Mouse (Mus musculus) layer of hippocampus, adult 18-20 months (tissue): ENCODE measurements at regions not wholly inside any gene's neighbourhood (a gene's known extent, or its start where the extent isn't known, plus 50 kb on each side); places are given as distances from the start of the nearest gene placed in this dataset.

Source experiments
- DNase-seq, 2 experiments: peaks; one replicate each; pipeline ENCODE4 v3.0.0; 2022; ENCODE audit warnings: low spot score in 2 of 2

DNA sequence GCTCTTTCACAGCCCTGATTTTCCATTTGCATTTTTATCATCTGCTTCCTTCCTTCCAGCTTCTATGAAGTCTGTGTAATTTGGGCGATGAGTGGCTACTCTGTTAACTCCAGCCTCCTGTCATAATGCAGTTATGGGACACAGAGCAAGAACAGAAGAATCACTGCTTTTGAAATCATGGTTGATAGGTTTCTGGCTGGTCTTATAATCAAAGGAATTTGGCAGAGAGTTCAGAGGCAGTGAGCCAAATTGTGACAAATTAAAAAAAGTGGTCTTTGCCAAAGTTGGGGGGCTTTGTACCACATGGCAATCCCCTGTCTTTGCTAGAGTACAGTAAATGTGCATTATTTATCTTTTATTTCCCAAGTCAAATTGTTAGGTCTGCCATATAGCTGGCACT is 1292.6 kb downstream of the Rapgef2 start:
- no peak for DNase-seq

DNA sequence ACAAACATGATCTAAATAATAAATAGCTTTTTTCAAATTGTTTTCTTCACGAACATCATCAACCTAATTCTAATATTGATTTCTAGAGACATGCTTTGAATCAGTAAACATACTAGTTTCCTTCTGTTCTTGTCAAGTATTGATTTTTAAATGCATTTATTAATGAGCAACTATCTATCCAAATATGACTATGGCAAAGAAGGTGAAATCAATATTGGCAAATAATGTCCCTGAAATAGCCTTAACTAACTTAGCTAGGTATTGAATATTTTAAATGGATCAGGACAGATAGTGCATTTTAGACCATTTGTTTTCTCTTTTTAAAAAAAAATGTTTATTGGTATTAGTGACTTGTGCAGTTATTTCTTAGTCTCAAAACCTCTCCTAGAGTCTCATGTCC is 1341.5 kb downstream of the Rapgef2 start:
- DNase-seq: no peak

DNA sequence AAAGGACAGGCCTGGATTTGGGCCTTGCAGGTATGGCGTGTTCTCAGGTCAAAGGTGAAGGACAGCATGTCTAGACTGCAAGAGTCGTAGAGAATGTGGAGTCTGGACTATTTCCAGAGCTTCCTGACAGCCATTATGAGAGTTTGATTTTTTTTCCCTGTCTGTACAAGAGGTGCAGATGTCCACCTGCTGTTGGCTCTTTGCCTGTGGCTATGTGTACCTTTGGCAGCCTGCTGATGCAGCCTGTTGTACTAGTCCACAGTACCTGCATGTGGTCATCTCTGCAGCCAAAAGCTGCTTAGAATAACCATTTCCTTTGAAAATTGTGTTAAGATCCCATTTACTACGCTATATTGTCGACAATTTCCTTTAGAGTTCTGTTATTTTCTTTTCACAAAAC is 1389.1 kb downstream of the Rapgef2 start:
- no peak for DNase-seq

DNA sequence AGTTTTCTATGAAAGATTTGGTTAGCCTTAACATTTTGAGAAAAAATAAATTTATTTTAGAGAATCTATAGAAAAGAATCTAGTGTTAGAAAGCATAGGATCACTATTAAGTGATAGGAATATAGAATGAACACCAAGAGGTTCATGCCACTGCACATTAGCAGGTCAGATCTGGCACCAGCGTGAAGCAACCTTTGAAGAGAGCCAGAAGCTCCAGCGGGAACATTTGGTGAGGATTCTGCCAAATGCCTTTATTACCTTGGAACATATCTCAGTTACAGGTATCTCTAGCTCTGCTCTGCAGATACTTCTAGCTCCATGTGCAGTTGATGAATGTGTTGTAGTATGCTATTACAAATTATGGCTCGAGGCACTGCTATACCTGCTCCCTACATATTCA is 1398.7 kb downstream of the Rapgef2 start:
- no peak for DNase-seq

DNA sequence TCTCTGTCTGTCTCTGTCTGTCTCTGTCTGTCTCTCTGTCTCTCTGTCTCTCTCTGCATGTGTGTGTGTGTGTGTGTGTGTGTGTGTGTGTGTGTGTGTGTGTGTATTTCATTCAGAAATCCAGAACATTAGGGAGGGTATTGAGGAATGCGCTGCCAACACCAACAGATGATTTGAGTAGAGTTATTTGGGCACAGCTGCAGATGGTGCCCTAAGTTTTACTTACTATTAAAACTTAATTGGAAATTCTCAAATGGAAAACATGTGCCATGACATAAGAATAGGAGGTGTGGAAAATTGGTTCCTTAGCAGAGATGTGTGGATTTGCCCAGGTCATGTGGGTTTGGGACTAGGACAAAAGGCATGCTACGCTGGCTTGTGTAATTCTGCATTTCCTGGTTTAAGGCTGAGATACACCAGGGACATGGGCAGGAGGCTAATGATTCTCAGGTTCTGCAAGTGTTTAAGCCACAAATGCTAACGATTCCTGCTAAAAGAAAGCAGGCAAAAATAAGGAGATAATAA is 1437.5 kb downstream of the Rapgef2 start:
- no peak for DNase-seq

DNA sequence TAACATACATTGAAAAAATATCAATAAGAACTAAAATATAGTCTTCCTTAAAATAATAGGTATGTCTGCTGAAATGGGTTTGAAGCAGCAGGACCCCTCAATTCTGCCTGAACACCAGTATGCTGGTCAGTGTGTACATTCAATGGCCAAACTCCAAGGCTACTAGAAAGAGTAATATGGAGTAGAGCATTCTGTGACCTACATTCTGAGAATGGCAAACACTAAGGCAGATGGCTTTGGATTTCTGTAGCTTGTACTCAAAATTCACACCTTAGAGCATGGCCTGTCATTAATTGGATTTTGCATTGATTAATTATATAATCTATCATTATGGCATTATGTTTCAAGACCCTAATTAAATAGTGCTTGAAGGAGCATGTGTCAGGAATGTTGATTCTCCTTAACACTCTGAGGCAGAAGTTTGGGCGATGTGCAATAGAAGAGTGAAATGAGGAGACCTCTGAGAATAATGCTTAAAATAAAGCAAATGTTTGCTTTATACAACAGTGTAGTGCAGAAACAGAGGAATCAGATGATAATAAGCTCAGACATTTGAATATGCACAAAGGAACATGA is 1454.0 kb downstream of the Rapgef2 start:
- DNase-seq: no peak

DNA sequence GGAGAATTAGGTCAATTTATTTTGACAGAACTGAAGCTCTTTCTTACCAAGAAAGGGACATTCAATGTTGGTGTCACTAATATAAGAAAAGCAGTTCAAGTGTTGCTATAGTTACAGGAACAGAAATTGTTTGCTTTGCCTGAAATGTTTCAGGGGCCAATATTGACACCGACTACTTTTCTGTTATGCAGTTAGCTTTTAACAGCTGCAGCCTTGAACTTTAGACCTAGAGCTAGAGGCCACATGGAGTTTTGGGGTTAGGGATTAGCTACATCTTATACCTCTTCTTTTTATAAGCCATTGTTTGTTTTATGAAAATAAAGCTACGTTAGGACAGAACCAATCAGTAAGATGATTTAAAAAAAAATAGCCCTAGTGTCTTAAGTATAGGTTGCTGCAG is 1454.6 kb downstream of the Rapgef2 start:
- no peak for DNase-seq

DNA sequence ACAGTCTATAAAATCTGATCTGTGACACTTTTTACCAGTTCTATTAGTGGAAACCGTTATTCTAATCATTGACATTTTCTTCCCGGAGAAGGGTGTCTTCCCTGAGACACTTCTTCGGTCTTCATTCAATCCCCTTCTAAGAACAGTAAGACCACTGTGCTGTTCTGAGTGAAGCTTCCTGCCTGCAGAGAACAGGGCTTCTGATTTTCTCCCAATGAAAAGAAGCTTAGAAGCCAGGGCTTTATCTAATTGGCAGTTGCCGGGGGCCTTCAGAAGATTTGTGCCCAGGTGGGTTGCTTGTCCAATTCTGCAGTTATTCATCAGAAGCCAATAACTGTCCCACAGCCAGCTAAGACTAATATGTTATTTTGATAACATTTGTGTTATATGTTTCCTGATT is 1455.1 kb downstream of the Rapgef2 start:
- no peak for DNase-seq

DNA sequence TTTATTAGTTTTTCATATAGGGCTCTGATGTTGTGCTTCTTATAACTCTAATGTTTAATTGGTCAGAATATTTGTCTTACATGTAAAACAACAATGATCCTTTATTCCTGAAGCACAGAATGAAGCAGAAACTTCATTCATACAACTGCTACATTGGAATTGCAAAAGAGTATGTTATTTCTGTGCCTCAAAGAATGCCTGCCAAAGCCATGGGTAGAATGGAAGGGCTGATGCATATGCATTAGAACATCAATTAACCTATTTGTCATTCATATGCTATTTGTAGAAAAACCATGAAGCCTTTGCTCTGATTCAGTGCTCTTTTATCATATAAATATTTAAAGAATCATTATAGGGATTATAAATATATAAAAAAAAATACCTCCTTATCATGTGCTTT is 1456.1 kb downstream of the Rapgef2 start:
- DNase-seq: no peak

DNA sequence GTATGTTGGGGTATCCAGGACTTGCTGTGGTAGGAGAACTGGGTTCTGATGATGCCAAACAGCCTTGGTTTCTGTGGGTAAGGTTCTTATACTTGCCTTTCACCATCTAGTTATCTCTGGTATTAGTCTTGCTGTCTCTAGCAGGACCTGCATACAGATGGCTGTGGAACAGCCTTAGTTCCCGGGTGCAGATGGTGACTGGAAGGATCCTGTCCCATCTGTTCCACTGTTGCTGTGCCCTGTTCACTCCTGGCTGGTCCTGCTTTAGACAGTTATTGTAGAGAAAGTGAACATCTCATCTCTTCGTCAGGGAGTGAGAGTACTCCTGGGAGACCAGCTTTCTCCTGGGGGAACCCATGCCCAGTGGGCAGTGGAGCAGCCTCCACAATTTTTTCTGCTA is 1485.5 kb downstream of the Rapgef2 start:
- peak in 1 of 2 experiments; percentile 14 for DNase-seq

DNA sequence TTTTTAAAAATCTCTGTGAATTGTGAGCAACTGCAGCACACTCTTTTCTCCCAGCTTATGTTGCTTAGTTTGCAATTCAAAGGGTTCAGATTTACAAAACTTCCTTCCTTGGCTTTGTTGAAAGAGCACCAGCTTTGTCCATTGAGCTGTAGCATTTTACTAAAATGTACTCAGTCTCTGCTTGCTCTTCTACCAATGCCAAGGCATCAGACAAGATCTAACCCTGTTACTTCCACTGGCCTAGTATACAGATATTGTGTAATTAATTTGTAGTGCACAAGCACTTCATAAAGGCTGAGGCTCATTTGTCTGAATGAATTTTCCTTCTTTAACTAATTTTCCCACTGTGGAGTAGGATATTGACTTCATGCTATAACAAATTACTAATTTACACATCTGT is 1504.5 kb downstream of the Rapgef2 start:
- no peak for DNase-seq

DNA sequence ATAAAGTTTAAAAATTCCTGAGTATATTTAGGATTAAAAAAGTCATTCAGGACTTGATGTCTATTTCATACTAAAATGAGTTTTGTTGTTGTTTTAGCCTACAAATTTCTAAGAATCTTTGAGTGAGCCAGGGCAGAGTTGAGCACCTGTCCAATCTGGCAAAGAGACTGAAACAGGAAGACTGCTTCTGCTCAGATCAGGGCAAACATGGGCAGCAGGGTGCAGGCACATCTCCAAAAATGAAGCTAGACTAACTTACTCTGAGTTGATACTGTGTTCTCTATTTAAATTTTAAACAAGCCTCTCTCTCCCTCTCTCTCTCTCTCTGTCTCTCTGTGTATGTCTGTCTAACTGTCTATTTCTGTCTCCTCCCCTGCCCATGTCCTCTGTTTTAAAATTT is 1505.0 kb downstream of the Rapgef2 start:
- no peak for DNase-seq

DNA sequence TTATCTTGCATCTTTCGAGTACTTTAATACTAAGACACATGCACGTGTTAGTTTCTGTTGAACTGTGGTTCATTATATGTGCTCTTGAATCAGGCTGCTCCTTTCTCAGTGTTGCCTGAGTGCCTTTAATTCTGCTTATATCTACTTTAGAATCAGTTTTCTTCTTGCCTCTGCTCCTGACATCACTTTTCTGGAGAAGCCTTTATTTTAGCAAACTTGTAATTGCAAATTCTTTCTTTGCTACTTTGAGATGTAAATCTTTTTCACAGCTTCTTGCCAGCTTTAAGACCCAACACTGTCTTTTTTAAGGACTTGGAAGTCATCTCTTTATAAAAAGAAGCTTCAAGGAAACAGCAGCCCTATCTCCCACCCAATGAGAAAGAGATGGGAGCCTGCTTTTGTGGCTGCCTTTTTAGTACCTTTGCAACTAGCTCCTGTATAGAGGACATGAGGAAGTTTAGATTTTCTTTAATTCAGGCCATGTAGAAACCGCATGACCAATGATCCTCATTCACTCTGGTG is 1527.4 kb downstream of the Rapgef2 start:
- DNase-seq: no peak

DNA sequence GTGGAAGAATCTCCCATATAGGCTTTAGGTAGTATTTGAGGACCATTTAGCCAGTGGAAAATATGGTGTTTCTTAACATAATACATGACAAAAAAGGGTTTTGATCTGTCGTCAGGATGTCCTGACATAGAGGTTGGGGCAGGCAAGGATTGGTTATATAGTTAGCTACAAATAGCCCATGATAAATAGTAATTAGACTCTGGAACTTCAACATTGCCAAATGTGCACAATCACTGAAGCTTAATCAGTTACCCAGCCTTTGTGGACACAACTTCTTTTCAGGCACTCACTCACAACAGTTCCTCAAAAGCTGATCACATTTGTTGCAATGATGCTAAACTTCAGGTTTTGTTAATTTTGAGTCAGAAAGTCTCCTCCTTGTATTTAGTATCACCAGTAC is 1528.0 kb downstream of the Rapgef2 start:
- DNase-seq: no peak

DNA sequence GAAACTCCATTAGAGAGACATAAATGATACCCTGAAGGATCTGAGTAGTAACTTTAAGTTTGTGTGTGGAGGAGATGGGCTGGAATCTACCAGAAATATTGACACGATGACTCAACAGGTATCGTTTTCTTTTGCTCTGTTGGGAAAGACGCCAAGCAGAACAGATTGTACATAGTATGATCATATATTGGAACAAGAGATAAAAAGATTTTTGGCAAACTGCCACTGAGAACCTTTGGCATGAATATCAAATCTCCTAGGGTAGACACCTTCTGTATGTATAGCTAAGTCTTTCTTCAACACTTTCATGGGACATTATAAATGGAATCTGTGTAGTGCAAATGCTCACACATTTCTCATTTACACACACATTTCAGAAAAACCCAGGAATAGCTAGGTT is 1544.2 kb downstream of the Rapgef2 start:
- DNase-seq: no peak

DNA sequence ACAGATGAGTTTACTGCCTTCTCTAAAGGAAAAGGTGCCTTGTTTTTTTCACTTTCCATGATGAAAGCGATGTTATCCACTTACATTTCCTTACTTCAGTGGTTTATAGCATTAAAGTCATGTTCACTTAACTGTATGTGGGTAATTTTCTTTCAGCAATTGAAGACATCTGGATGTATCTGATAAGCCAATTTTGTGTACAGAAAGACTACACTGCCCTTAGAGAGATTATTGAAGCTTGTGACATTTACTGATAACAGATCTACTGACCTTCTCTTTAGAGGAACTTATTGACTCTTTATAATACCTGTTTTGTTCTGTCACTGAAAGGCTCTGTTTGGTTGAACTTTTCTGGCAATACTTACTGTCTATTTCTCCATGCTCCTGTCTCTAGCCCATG is 1568.5 kb downstream of the Rapgef2 start:
- no peak for DNase-seq

DNA sequence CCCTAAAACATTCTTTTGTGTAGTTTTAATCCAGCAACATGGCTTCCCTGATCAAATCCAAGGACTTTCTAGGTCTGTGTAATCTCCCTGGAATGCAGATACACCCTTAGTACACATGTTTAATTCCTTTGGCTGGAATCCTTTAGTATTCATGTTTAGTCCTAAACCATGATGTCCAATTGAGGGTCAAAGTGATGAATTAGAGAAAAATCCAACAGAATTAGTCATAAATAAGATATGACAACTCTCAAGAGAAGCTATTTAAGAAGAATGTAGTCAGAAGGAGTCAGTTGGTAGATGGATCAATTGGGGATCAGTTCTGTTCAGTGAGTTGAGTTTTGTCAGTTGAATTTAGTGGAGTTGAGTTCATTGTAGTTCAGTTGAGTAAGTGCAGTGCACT is 1590.7 kb downstream of the Rapgef2 start:
- no peak for DNase-seq

DNA sequence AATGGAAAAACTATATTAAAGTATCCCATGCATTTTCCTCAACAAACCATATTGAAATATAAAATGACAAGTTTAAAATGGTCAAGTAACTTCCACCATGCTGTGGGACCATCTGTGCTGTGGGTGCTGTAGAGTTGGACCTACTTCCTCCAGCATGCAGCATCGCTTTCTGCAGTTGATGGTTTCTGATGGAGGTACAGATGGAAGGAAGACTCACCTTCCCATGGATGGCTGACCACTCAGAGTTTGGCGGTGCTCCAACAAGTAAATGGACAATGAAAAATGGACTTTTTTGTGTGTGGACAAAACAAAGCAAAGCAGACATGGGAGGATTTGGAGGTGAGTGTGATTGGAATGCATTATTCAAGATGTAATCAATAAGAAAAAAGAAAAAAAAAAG is 1592.3 kb downstream of the Fstl5 start:
- DNase-seq: no peak

DNA sequence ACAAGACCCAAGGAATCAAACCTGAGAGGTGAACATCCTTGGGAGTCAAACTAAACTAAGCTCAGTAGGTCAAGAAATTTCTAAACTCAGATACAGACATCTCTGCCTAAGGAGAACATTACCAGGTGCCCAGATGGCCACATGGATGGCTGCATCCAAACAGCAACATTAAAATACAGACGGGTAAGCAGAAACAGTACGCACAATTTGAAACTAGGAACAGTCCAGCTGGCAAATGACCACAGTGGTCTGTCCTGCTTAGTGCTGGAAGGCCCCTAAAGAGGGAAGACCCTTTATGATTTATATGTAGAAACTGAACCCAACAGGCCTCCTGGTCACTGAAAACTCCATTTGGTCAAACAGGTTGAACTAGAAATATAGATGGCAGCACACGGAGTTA is 1579.8 kb downstream of the Fstl5 start:
- DNase-seq: no peak
